In the genomic region with DNA sequence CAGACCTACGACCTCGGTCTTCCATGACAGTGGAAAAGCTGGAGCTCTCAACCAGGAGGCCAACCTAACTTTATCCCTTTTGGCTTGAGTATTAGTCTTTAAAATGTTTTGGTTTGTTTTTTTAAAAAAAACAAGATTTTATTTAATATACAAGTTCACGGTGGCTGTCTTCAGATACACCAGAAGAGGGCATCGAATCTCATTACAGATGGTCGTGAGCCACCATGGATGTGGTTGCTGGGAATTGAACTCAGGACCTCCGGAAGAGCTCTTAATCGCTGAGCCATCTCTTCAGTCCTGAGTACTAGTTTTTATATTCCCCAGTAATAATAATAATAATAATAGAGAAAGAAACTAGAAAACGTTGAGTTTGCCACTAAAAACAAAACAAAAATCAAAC, we compare ENCODE assay signal across 8 mouse cellular contexts. TPM values are rescaled to one million over a fixed set of nuclear protein-coding genes. Genes with fewer than 3 reads are reported as not detected.
DNase-seq lines count a peak whose midpoint lies in the region; ATAC-seq and TF ChIP-seq lines count a peak whose summit lies in the region.

No protein-coding gene starts in this region.

- no peak overlapping the region for H3K27ac ChIP-seq in kidney, embryonic 15.5 days
- H3K27ac ChIP-seq in bone marrow macrophage, adult 2 months (ENCODE audit: insufficient read depth, low read depth, low read length): no peak overlapping the region
- no peak overlapping the region for H3K27ac ChIP-seq in hindbrain, embryonic 15.5 days (replicated peaks)
- H3K27ac ChIP-seq in midbrain, embryonic 15.5 days: no peak overlapping the region

- no peaks in the 10 kb centered on the region for H3K9me3 ChIP-seq in kidney, embryonic 15.5 days (replicated peaks)
- H3K9me3 ChIP-seq in hindbrain, embryonic 15.5 days: no peaks in the 10 kb centered on the region
- H3K9me3 ChIP-seq in midbrain, embryonic 15.5 days: no peaks in the 10 kb centered on the region

- H3K4me3 ChIP-seq in kidney, embryonic 15.5 days (replicated peaks): peak overlapping the region; percentile 100
- peak overlapping the region; percentile 67; the same call in 1 of the 2 replicates for H3K4me3 ChIP-seq in bone marrow macrophage, adult 2 months (ENCODE audit: insufficient read depth, low read length)
- H3K4me3 ChIP-seq in hindbrain, embryonic 15.5 days: peak overlapping the region; percentile 65
- H3K4me3 ChIP-seq in midbrain, embryonic 15.5 days: peak overlapping the region; percentile 88

- ATAC-seq in kidney, embryonic 15.5 days (replicated peaks; ENCODE audit: low FRiP score): no peak
- no peak for ATAC-seq in hindbrain, embryonic 15.5 days (ENCODE audit: low FRiP score, low read depth)
- no peak for ATAC-seq in midbrain, embryonic 15.5 days (replicated peaks)

- peak overlapping the region; percentile 99 for H3K9ac ChIP-seq in kidney, embryonic 15.5 days
- no peak overlapping the region for H3K9ac ChIP-seq in hindbrain, embryonic 15.5 days
- H3K9ac ChIP-seq in midbrain, embryonic 15.5 days: 0 out of 2 replicates have a peak overlapping the region, but pooled peaks have one; percentile 89

- no peaks in the 10 kb centered on the region for H3K27me3 ChIP-seq in kidney, embryonic 15.5 days
- no peaks in the 10 kb centered on the region for H3K27me3 ChIP-seq in hindbrain, embryonic 15.5 days
- H3K27me3 ChIP-seq in midbrain, embryonic 15.5 days (replicated peaks): no peaks in the 10 kb centered on the region

- H3K36me3 ChIP-seq in kidney, embryonic 15.5 days: peaks cover 47% of the 10 kb centered on the region
- H3K36me3 ChIP-seq in hindbrain, embryonic 15.5 days: peaks cover 21% of the 10 kb centered on the region
- H3K36me3 ChIP-seq in midbrain, embryonic 15.5 days (replicated peaks): 0 out of 2 replicates have a peak, but pooled peaks cover 9% of the 10 kb centered on the region

- peaks cover 35% of the 10 kb centered on the region for H3K4me1 ChIP-seq in kidney, embryonic 15.5 days
- peaks cover 23% of the 10 kb centered on the region for H3K4me1 ChIP-seq in bone marrow macrophage, adult 2 months (ENCODE audit: control insufficient read depth, insufficient read depth, low read length)
- H3K4me1 ChIP-seq in hindbrain, embryonic 15.5 days (replicated peaks): peaks cover 51% of the 10 kb centered on the region
- H3K4me1 ChIP-seq in midbrain, embryonic 15.5 days: peaks cover 37% of the 10 kb centered on the region

- peak overlapping the region; percentile 72 for H3K4me2 ChIP-seq in kidney, embryonic 15.5 days
- H3K4me2 ChIP-seq in hindbrain, embryonic 15.5 days: peak overlapping the region; percentile 66
- peak overlapping the region; percentile 62 for H3K4me2 ChIP-seq in midbrain, embryonic 15.5 days

- 54% methylated on average over 8 of the region's 8 CpGs for WGBS in kidney, embryonic 15.5 days
- WGBS in hindbrain, embryonic 15.5 days: 53% methylated on average over 8 of the region's 8 CpGs
- WGBS in midbrain, embryonic 15.5 days: 59% methylated on average over 8 of the region's 8 CpGs

- no peak for TF ChIP-seq CTCF in bone marrow macrophage, adult 2 months (IDR thresholded peaks at IDR 0.05; ENCODE audit: low read depth, low read length)

- TF ChIP-seq POLR2A in bone marrow macrophage, adult 2 months (IDR thresholded peaks at IDR 0.05; ENCODE audit: borderline replicate concordance, low read depth, low read length): no peak

- no peak for DNase-seq in kidney, postnatal 4 days
- no peak for DNase-seq in layer of hippocampus, adult 9-10 months (ENCODE audit: low spot score)
- DNase-seq in urinary bladder, postnatal 10 days (ENCODE audit: low spot score): no peak
- no peak for DNase-seq in lung, postnatal 36 days

RNA-seq across cellular contexts. Expression of gene Mgea5, which starts 2.0 kb away (rescaled TPM):
- 47.4 and 53.3 TPM in 2 replicates for polyA plus RNA-seq in kidney, embryonic 15.5 days (2015; fragmentation: Nextera tagmentation; extraction: Ambion mirVana)
- 84.9 and 93.8 TPM in 2 replicates for polyA plus RNA-seq in bone marrow macrophage, adult 2 months (2012; ENCODE audit: insufficient read depth, insufficient read length, missing spikeins)
- polyA plus RNA-seq in hindbrain, embryonic 15.5 days (2015; fragmentation: Nextera tagmentation; extraction: Ambion mirVana): 79.4 and 85.4 TPM in 2 replicates
- polyA plus RNA-seq in midbrain, embryonic 15.5 days (2015; fragmentation: Nextera tagmentation; extraction: Ambion mirVana): 91.4 TPM in 2 replicates

RNA-seq across cellular contexts. Expression of gene Npm3, which starts 32.3 kb away (rescaled TPM):
- polyA plus RNA-seq in kidney, embryonic 15.5 days (2015; fragmentation: Nextera tagmentation; extraction: Ambion mirVana): 20.8 and 28.5 TPM in 2 replicates
- polyA plus RNA-seq in bone marrow macrophage, adult 2 months (2012; ENCODE audit: insufficient read depth, insufficient read length, missing spikeins): 24.7 and 34.9 TPM in 2 replicates
- polyA plus RNA-seq in hindbrain, embryonic 15.5 days (2015; fragmentation: Nextera tagmentation; extraction: Ambion mirVana): 6.9 and 7.3 TPM in 2 replicates
- polyA plus RNA-seq in midbrain, embryonic 15.5 days (2015; fragmentation: Nextera tagmentation; extraction: Ambion mirVana): 6.3 and 6.9 TPM in 2 replicates

RNA-seq across cellular contexts. Expression of gene Kcnip2, which starts 34.2 kb away (rescaled TPM):
- polyA plus RNA-seq in kidney, embryonic 15.5 days (2015; fragmentation: Nextera tagmentation; extraction: Ambion mirVana): 2.2 and 2.3 TPM in 2 replicates
- polyA plus RNA-seq in bone marrow macrophage, adult 2 months (2012; ENCODE audit: insufficient read depth, insufficient read length, missing spikeins): not detected in 2 replicates
- polyA plus RNA-seq in hindbrain, embryonic 15.5 days (2015; fragmentation: Nextera tagmentation; extraction: Ambion mirVana): 12.8 and 15.1 TPM in 2 replicates
- polyA plus RNA-seq in midbrain, embryonic 15.5 days (2015; fragmentation: Nextera tagmentation; extraction: Ambion mirVana): 7.0 and 7.2 TPM in 2 replicates

RNA-seq across cellular contexts. Expression of gene Fgf8, which starts 39.0 kb away (rescaled TPM):
- 17.8 and 20.3 TPM in 2 replicates for polyA plus RNA-seq in kidney, embryonic 15.5 days (2015; fragmentation: Nextera tagmentation; extraction: Ambion mirVana)
- not detected in 2 replicates for polyA plus RNA-seq in bone marrow macrophage, adult 2 months (2012; ENCODE audit: insufficient read depth, insufficient read length, missing spikeins)
- 0.45 and 0.47 TPM in 2 replicates for polyA plus RNA-seq in hindbrain, embryonic 15.5 days (2015; fragmentation: Nextera tagmentation; extraction: Ambion mirVana)
- 0.91 and 1.2 TPM in 2 replicates for polyA plus RNA-seq in midbrain, embryonic 15.5 days (2015; fragmentation: Nextera tagmentation; extraction: Ambion mirVana)
